In genomic region chr2:75964512-75964911, GRCm38 (mm10) we compare ENCODE assay signal across 8 mouse cellular contexts. TPM values are rescaled to one million over a fixed set of nuclear protein-coding genes. Genes with fewer than 3 reads are reported as not detected.
DNase-seq lines count a peak whose midpoint lies in the region; ATAC-seq lines count a peak whose summit lies in the region.

No protein-coding gene starts in this region.

- ATAC-seq in forebrain, embryonic 11.5 days (replicated peaks; ENCODE audit: low FRiP score), result peak; percentile 33; the same call in 1 of the 2 replicates
- ATAC-seq in erythroblast, adult 5-6 weeks (replicated peaks; ENCODE audit: low FRiP score, poor library complexity, severe bottlenecking), result no peak

- peak; percentile 68 for DNase-seq in Muller cell, postnatal 12 days (ENCODE audit: inconsistent ontology term)
- peak; percentile 17 for DNase-seq in c-Kit-positive CD71-positive TER-119-negative erythroid progenitor cells, embryonic 14.5 days (ENCODE audit: low read depth)
- DNase-seq in forebrain, embryonic 11.5 days (ENCODE audit: low spot score), result peak; percentile 73
- DNase-seq in heart, postnatal 10 days, result peak; percentile 79 to 82
- peak; percentile 59 to 79 for DNase-seq in kidney, postnatal 36 days
- DNase-seq in lung, postnatal 25 days (ENCODE audit: low spot score), result peak; percentile 76
- DNase-seq in ovary, postnatal 36 days (ENCODE audit: low spot score), result peak; percentile 69

- no peaks in the 10 kb centered on the region for H3K9me3 ChIP-seq in forebrain, embryonic 11.5 days (ENCODE audit: control insufficient read depth, low read length)

- H3K4me1 ChIP-seq in forebrain, embryonic 11.5 days (replicated peaks; ENCODE audit: control insufficient read depth, insufficient read depth, low read length), result peaks cover 6% of the 10 kb centered on the region; the same call in 1 of the 2 replicates

- no peak overlapping the region for H3K27ac ChIP-seq in forebrain, embryonic 11.5 days (ENCODE audit: low read depth, low read length)

- H3K4me3 ChIP-seq in forebrain, embryonic 11.5 days (ENCODE audit: low read depth, low read length), result no peak overlapping the region

- peak overlapping the region; percentile 28; the same call in 1 of the 2 replicates for H3K4me2 ChIP-seq in forebrain, embryonic 11.5 days (ENCODE audit: low read depth, low read length, severe bottlenecking)

- intact Hi-C loops in heart, postnatal 10 days (cut with DNase I), result loop anchor here (2.0 to 10.0 kb wide), 3 partner anchors 178 to 362 kb away; no protein-coding TSS in a partner anchor

- 16% methylated on average over 14 of the region's 14 CpGs for WGBS in forebrain, embryonic 11.5 days

- H3K36me3 ChIP-seq in forebrain, embryonic 11.5 days (ENCODE audit: control insufficient read depth, insufficient read depth, low read length), result no peaks in the 10 kb centered on the region

- H3K27me3 ChIP-seq in forebrain, embryonic 11.5 days (ENCODE audit: control insufficient read depth, insufficient read depth, low read length), result no peaks in the 10 kb centered on the region

- no peak overlapping the region for H3K9ac ChIP-seq in forebrain, embryonic 11.5 days (ENCODE audit: low read length)

RNA-seq across cellular contexts. Expression of gene Ttc30a2, which starts 13.5 kb away (rescaled TPM):
- 0.28 and 0.61 TPM in 2 replicates for polyA plus RNA-seq in forebrain, embryonic 11.5 days (2014; fragmentation: Nextera tagmentation; extraction: Ambion mirVana)
- 1 to 10 TPM; 1.0 to 1.6 TPM for total RNA-seq in heart, postnatal 10 days (2021)
- total RNA-seq in erythroblast, adult 5-6 weeks (2015; ENCODE audit: low replicate concordance), result not detected in 2 replicates
- total RNA-seq in erythroblast, adult 5-6 weeks (2017; ENCODE audit: low replicate concordance), result 0.43 TPM in 1 of 2 replicates, not detected in the other

RNA-seq across cellular contexts. Expression of gene Ttc30a1, which starts 17.3 kb away (rescaled TPM):
- polyA plus RNA-seq in forebrain, embryonic 11.5 days (2014; fragmentation: Nextera tagmentation; extraction: Ambion mirVana), result 10.6 and 11.2 TPM in 2 replicates
- 1 to 10 TPM; 2.7 to 3.6 TPM for total RNA-seq in heart, postnatal 10 days (2021)
- 0.42 TPM in 1 of 2 replicates, not detected in the other for total RNA-seq in erythroblast, adult 5-6 weeks (2015; ENCODE audit: low replicate concordance)
- total RNA-seq in erythroblast, adult 5-6 weeks (2017; ENCODE audit: low replicate concordance), result 0.17 and 1.7 TPM in 2 replicates

RNA-seq across cellular contexts. Expression of gene Ttc30b, which starts 26.1 kb away (rescaled TPM):
- polyA plus RNA-seq in forebrain, embryonic 11.5 days (2014; fragmentation: Nextera tagmentation; extraction: Ambion mirVana), result 6.7 and 7.2 TPM in 2 replicates
- 10 to 100 TPM; 13.6 to 14.9 TPM for total RNA-seq in heart, postnatal 10 days (2021)
- total RNA-seq in erythroblast, adult 5-6 weeks (2015; ENCODE audit: low replicate concordance), result 0.84 TPM in 1 of 2 replicates, not detected in the other
- total RNA-seq in erythroblast, adult 5-6 weeks (2017; ENCODE audit: low replicate concordance), result 0.84 TPM in 1 of 2 replicates, not detected in the other

Comparison
In these comparisons a context has a peak if more than half of its experiments do, and no peak if none do; other contexts are left out.
1. DNase-seq: peak in every context shown above with its lines; median percentile 80 in heart, postnatal 10 days; 76 in lung, postnatal 25 days; 73 in forebrain, embryonic 11.5 days; 69 in kidney, postnatal 36 days; 69 in ovary, postnatal 36 days; 68 in Muller cell, postnatal 12 days; 17 in c-Kit-positive CD71-positive TER-119-negative erythroid progenitor cells, embryonic 14.5 days.
2. RNA of gene Ttc30b, which starts 26.1 kb away (total RNA-seq): 13.6 to 14.9 TPM in heart, postnatal 10 days; 0.84 TPM in erythroblast, adult 5-6 weeks; every median in the first group is over 4 times any median in the second.